In the genomic region with DNA sequence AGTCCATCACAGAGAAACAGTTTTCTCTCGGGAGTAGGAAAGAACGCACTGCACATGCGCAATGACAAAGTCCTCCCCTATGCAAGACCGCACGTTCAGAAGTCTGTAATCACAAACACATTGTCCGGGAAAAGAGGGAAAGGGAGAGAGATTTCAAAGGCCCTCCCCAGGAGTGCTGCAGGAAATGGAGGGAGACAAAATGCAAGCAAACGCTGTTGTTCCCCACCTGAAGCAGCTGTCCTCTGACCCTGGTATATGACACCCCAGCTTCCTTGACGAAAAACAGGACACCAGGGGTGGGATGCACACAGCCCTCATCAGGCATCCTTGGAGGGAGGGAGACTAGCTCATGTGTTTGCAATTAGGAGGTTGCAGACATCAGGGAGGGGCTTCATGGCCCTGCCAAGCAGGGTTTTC, we compare ENCODE assay signal across 11 mouse cellular contexts.
DNase-seq lines count a peak whose midpoint lies in the region; ATAC-seq and TF ChIP-seq lines count a peak whose summit lies in the region.
"Had no signal": no experiment of that assay in that cellular context is flagged by ENCODE, and none has a peak within 500 bp of the region (broad histone marks: within the 10 kb centered on the region; RNA-seq: fewer than 3 reads in every experiment).

No protein-coding gene starts in this region.

- H3K9me3 ChIP-seq in heart, embryonic 14.5 days (ENCODE audit: control insufficient read depth, low read length), result no peaks in the 10 kb centered on the region
- peaks cover 13% of the 10 kb centered on the region for H3K9me3 ChIP-seq in E14TG2a.4 (ENCODE audit: low read length)
- H3K9me3 ChIP-seq in intestine, embryonic 15.5 days, result no peaks in the 10 kb centered on the region
- no peaks in the 10 kb centered on the region for H3K9me3 ChIP-seq in liver, postnatal 0 days (ENCODE audit: low read length)

- 35% methylated on average over 8 of the region's 8 CpGs for WGBS in heart, embryonic 14.5 days
- 21% methylated on average over 8 of the region's 8 CpGs for WGBS in intestine, embryonic 15.5 days
- 49% methylated on average over 8 of the region's 8 CpGs for WGBS in liver, postnatal 0 days (ENCODE audit: insufficient replicate concordance)

- 0 out of 2 replicates have a peak overlapping the region, but pooled peaks have one; percentile 12 for H3K4me2 ChIP-seq in heart, embryonic 14.5 days (ENCODE audit: low read length)
- peak overlapping the region; percentile 15; the same call in 1 of the 2 replicates for H3K4me2 ChIP-seq in intestine, embryonic 15.5 days (replicated peaks)
- no peak overlapping the region for H3K4me2 ChIP-seq in liver, postnatal 0 days (ENCODE audit: low read depth, low read length)

- no peak for DNase-seq in heart, adult 9 months (ENCODE audit: low spot score in 2 of 2)
- DNase-seq in embryo, embryonic 10 days (ENCODE audit: low spot score), result peak; percentile 82
- no peak for DNase-seq in liver, postnatal 0 days
- no peak for DNase-seq in ovary, postnatal 14 days (ENCODE audit: low spot score)
- no peak for DNase-seq in right cerebral cortex, postnatal 25 days
- DNase-seq: gastrocnemius, postnatal 14 days; kidney, adult 18-20 months; lung, adult 2 months had no signal

- TF ChIP-seq EP300 in liver, postnatal 0 days (IDR thresholded peaks at IDR 0.05; ENCODE audit: low read depth), result no peak

- H3K27ac ChIP-seq in heart, embryonic 14.5 days (replicated peaks in 1 of 2; ENCODE audit: control insufficient read depth in 1 of 2, insufficient read depth in 1 of 2, low read depth in 2 of 2, low read length in 2 of 2), result no peak overlapping the region
- H3K27ac ChIP-seq in intestine, embryonic 15.5 days, result no peak overlapping the region
- H3K27ac ChIP-seq in liver, postnatal 0 days (ENCODE audit: low read depth), result no peak overlapping the region

- no peak for ATAC-seq in heart, embryonic 14.5 days (ENCODE audit: insufficient number of reproducible peaks, insufficient read depth, low FRiP score, low read depth)
- ATAC-seq in intestine, embryonic 15.5 days, result no peak
- no peak for ATAC-seq in liver, postnatal 0 days

- no peaks in the 10 kb centered on the region for H3K36me3 ChIP-seq in heart, embryonic 14.5 days (ENCODE audit: control insufficient read depth, insufficient read depth, low read length)
- peaks cover 28% of the 10 kb centered on the region for H3K36me3 ChIP-seq in E14TG2a.4 (ENCODE audit: insufficient read depth, low read length)
- no peaks in the 10 kb centered on the region for H3K36me3 ChIP-seq in intestine, embryonic 15.5 days
- H3K36me3 ChIP-seq in liver, postnatal 0 days (replicated peaks; ENCODE audit: insufficient read depth, low read length), result no peaks in the 10 kb centered on the region

- peak overlapping the region; percentile 42; the same call in 1 of the 2 replicates for H3K9ac ChIP-seq in heart, embryonic 14.5 days (ENCODE audit: low read length)
- H3K9ac ChIP-seq in intestine, embryonic 15.5 days, result no peak overlapping the region
- no peak overlapping the region for H3K9ac ChIP-seq in liver, postnatal 0 days (replicated peaks)

- peaks cover 15 to 22% of the 10 kb centered on the region in 2 experiments for H3K4me1 ChIP-seq in heart, embryonic 14.5 days (ENCODE audit: control insufficient read depth in 2 of 2, insufficient read depth in 2 of 2, low read length in 2 of 2)
- H3K4me1 ChIP-seq in E14TG2a.4 (replicated peaks; ENCODE audit: low read depth, low read length), result peaks cover 80% of the 10 kb centered on the region
- peaks cover 31% of the 10 kb centered on the region for H3K4me1 ChIP-seq in intestine, embryonic 15.5 days (replicated peaks)
- H3K4me1 ChIP-seq in liver, postnatal 0 days (ENCODE audit: insufficient read depth), result no peaks in the 10 kb centered on the region

- no peaks in the 10 kb centered on the region for H3K27me3 ChIP-seq in heart, embryonic 14.5 days (ENCODE audit: control insufficient read depth, insufficient read depth, low read length)
- H3K27me3 ChIP-seq in E14TG2a.4 (ENCODE audit: insufficient read depth, low read length), result no peaks in the 10 kb centered on the region
- H3K27me3 ChIP-seq in intestine, embryonic 15.5 days (replicated peaks), result no peaks in the 10 kb centered on the region
- H3K27me3 ChIP-seq in liver, postnatal 0 days (ENCODE audit: insufficient read depth, low read length), result no peaks in the 10 kb centered on the region

- no peak for TF ChIP-seq CTCF in E14TG2a.4 (conservative IDR thresholded peaks at IDR 0.05; ENCODE audit: low read length)
- no peak for TF ChIP-seq CTCF in liver, postnatal 0 days (IDR thresholded peaks at IDR 0.05; ENCODE audit: low read depth)

- H3K4me3 ChIP-seq in heart, embryonic 14.5 days (ENCODE audit: control insufficient read depth in 1 of 2, insufficient read depth in 1 of 2, low read depth in 1 of 2, low read length in 2 of 2), result no peak overlapping the region
- peak overlapping the region; percentile 60 for H3K4me3 ChIP-seq in E14TG2a.4 (replicated peaks; ENCODE audit: low read length)
- no peak overlapping the region for H3K4me3 ChIP-seq in intestine, embryonic 15.5 days (replicated peaks)
- H3K4me3 ChIP-seq in liver, postnatal 0 days (ENCODE audit: low read depth, low read length), result no peak overlapping the region
